Mouse (Mus musculus) cerebellum, adult 8-10 months (tissue): ENCODE results near the gene Med1.

Source experiments
- DNase-seq: peaks from one replicate; pipeline ENCODE4 v3.0.0; 2022

Med1 gene

DNA sequence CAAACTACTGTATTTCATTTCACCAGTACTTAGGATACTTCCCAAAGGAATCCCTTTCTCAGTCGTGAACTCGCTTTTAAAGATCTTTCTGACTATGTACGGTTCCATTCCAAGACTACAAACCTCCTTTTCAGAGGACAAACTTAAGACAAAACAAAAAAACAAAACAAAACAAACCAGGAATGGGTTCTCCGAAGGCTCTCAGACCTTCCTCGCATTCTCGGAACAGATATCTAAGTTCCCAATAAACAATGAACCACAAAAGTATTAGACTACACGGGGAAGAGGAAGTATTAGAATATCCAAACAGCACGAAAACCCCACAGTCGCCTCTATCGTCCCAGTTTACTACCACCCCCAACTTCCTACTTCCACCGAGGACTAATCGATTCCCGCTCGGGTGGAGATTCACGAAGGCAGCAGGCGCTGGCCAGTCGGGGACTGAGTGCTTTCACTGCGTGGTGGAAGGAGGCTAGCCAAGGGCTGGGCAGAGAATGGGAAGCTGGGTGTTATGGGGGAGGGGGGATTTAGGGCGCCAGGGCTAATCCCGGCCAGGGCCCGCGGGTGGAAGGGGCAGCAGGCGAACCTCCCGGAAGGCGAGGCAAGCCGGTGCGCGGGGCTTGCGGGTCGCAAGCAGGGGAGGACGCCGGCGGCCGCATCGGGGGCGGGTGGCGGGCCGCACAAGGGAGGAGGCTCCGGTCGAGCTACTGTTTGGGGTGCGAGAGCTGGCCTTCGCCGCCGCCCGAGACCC lies 44.4 kb downstream of the Med1 start:
- no peak for DNase-seq

DNA sequence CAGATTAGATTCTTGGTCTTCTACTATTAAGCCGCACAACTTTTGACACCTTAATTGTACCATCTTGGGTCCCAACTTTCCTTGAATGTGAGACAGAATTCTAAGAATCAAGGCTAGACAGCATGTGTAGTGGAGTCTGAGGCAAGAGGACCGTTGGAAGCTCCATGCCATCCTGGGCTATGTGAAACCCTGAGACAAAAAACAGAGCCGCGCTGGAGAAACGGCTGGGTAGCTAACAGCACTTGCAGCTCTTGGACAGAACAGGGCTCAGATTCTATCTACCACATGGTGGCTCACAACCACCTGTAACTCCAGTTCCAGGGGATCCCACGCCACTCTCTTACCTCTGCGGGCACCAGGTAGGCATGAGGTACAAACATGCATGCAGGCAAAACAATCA lies 47.2 kb downstream of the Med1 start:
- DNase-seq = no peak

DNA sequence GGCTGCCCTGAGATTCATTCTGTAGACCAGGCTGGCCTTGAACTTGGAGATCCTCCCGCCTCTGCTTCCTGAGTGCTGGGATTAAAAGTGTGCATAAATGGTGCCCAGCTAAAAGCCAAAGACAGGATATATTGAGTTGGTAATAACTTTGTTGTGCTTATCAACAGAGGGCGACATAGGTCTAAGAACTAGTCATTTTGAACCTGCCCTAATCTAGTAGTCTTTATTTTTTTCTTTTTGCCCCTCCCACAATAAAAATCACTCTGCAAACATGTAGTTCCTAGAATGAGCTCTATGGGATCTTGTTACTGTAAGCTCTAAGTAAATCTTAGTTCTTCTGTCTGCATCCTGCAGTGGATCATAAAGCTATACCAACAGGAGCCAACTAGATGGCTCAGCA lies 50.5 kb downstream of the Med1 start:
- no peak for DNase-seq

DNA sequence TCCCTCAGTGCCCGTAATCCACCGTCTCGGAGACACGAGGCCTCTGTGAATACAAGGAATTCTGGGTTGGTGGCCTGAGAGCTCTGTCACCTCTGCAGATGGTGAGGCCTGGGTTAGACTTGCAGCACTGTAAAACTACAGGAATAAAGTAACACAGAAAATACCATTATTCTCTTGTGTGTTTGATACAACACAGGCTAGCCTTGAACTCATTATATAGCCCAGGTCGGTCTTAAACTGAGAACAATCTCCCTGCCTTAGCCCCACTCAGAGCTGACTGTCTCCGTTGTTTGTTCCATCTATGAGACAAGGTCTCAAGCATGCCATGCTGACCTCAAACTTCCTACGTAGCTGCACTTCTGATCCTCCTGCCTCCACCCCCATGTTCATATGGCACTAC lies 54.2 kb downstream of the Med1 start:
- no peak for DNase-seq

DNA sequence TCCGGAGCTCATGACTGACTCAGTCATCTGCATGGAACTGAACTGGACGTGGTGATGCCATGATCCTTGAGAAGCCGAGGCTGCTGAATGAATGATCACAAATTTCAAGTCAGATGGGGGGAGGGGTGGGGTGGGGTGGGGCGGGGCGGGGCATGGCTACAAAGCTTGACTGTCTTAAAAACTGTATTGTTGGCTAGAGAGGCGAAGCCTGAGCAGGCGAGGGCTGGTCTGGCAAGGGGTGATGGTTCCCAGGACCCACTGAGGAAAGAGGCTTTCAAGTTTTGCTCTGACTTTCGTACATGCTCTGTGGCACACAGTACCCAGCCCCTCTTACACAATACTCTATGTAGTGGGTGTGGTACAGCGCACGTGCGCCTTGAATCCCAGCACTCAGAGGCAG lies 55.3 kb downstream of the Med1 start:
- DNase-seq = no peak

DNA sequence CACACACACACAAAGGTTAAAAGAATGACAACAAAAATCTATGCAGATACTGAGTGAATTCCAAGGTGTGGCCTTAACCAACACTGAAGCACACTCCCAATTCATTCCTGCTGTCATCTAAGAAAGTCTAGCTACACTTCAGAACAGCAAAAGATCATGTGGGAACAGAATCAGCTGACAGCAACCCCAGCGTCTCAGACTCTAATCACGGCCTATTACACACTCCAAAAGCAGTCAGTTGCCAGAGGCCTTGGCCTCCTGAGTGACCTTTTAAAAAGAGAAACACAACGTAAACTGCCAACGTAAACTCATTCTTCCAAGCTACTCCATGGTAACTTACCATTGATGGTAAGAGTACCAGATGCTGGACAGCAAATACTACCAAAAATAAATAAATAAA lies 58.1 kb downstream of the Med1 start:
- DNase-seq = no peak

DNA sequence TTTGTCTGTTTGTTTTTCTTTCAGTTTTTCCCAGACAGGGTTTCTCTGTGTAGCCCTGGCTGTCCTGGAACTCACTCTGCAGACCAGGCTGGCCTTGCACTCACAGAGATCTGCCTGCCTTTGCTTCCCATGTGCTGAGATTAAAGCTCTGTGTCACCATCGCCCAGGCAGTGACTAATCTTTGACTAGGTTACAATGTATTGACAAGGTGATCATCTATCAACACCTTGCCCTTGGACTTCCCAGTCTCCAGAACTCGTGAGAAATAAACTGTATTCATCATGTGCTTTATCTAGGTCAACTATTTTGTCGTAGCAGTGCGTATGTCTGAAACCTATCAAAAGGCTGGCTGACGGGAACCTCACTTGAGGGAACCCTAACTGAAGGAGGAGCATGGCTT lies 69.7 kb downstream of the Med1 start:
- DNase-seq = no peak

DNA sequence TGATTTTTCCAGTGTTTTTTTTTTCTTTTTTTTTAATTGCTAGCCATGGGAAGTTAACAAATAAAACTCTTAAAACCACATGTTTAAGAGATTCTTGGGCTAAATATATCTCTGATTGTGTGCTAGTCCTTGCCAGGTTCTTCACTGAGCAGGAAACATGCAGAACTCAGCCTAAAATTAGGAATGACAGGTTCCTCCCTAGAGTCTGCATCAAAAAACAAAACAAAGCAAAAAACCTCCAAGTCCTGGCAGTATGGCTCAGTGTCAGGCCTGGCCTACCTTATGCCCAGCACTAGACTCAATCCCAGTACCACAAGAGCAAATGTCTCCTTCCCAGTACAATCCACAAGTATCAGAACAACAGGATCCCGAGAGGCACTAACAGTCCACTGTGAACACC lies 78.7 kb downstream of the Med1 start:
- no peak for DNase-seq

DNA sequence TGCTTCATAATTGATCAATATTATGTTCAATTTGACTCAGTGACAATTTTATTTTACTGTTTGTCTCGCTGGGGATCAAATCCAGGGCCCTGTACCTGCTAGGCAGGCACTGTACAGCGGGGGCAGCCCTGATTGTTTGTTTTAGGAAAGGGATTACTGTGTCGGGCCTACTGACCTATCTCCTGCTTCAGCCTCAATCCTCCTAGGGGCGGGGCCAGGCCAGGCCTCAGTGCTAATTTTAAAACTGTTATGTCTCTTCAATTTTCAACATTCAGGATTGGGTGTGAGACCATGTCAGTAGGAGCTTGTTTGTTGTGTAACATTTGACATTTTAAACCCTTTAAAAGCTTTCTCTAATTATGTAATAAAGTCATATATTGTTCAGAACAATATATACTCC lies 79.6 kb downstream of the Med1 start:
- no peak for DNase-seq

DNA sequence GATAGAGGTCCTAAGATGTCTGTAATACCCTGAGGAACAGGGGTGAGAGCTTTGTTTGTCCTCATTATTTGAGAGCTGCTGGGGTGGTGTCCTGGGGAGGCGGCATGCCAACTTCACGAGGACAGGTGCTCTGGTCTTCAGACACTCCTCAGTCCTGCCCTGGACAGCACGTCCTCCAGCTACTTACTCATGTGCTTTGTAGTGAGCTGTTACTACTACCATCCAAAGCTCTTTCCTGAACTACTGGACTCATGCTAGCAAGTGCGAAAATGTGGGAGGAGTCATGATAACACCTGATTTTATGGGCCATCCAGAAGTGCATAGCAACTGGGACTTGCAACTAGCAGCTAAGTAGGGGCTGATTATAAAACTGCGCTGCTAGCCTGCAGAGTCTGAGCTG lies 83.4 kb downstream of the Med1 start:
- DNase-seq = no peak
